In genomic region chr9:27126543-27126942, GRCm38 (mm10) we compare ENCODE assay signal across 22 mouse cellular contexts. TPM values are rescaled to one million over a fixed set of nuclear protein-coding genes. Genes with fewer than 3 reads are reported as not detected.
A peak's percentile ranks its signal among the peaks of the same experiment; 100 is the strongest.
DNase-seq lines count a peak whose midpoint lies in the region; ATAC-seq and TF ChIP-seq lines count a peak whose summit lies in the region.
"Had no signal": no experiment of that assay in that cellular context is flagged by ENCODE, and none has a peak within 500 bp of the region (broad histone marks: within the 10 kb centered on the region; RNA-seq: fewer than 3 reads in every experiment).

No protein-coding gene starts in this region.

- H3K36me3 ChIP-seq in heart, adult 2 months (ENCODE audit: control insufficient read depth, insufficient read depth, low read length) = peaks cover 4% of the 10 kb centered on the region
- H3K36me3 ChIP-seq in liver, embryonic 14.5 days (replicated peaks; ENCODE audit: control insufficient read depth, insufficient read depth, low read depth) = no peaks in the 10 kb centered on the region
- H3K36me3 ChIP-seq in liver, embryonic 11.5 days (ENCODE audit: control insufficient read depth, insufficient read depth, low read length) = no peaks in the 10 kb centered on the region
- H3K36me3 ChIP-seq in stomach, postnatal 0 days (ENCODE audit: control insufficient read depth, insufficient read depth, low read length) = no peaks in the 10 kb centered on the region
- no peaks in the 10 kb centered on the region for H3K36me3 ChIP-seq in neural tube, embryonic 15.5 days
- H3K36me3 ChIP-seq: G1E had no signal

- H3K9ac ChIP-seq in heart, adult 2 months (ENCODE audit: low read depth, low read length) = no peak overlapping the region
- H3K9ac ChIP-seq in liver, embryonic 14.5 days (replicated peaks) = no peak overlapping the region
- no peak overlapping the region for H3K9ac ChIP-seq in liver, embryonic 11.5 days (ENCODE audit: low read depth, low read length)
- H3K9ac ChIP-seq in stomach, postnatal 0 days (ENCODE audit: low read length) = no peak overlapping the region
- no peak overlapping the region for H3K9ac ChIP-seq in neural tube, embryonic 15.5 days (replicated peaks)
- H3K9ac ChIP-seq: embryonic facial prominence, embryonic 13.5 days had no signal

- H3K4me3 ChIP-seq in heart, adult 2 months = no peak overlapping the region
- no peak overlapping the region for H3K4me3 ChIP-seq in liver, embryonic 14.5 days (ENCODE audit: insufficient read depth in 1 of 2, low read depth in 2 of 2, low read length in 2 of 2)
- no peak overlapping the region for H3K4me3 ChIP-seq in liver, embryonic 11.5 days (ENCODE audit: low read depth, low read length)
- no peak overlapping the region for H3K4me3 ChIP-seq in stomach, postnatal 0 days (ENCODE audit: low read depth, low read length)
- H3K4me3 ChIP-seq in neural tube, embryonic 15.5 days (replicated peaks) = no peak overlapping the region
- H3K4me3 ChIP-seq: embryonic facial prominence, embryonic 13.5 days; heart, embryonic 10.5 days had no signal

- H3K79me2 ChIP-seq in heart, adult 2 months (replicated peaks; ENCODE audit: control insufficient read depth, insufficient read depth, low read length) = 0 out of 2 replicates have a peak, but pooled peaks cover 2% of the 10 kb centered on the region

- TF ChIP-seq EP300 in heart, adult 2 months (IDR thresholded peaks at IDR 0.05; ENCODE audit: insufficient read depth, low read depth, low read length) = no peak
- no peak for TF ChIP-seq EP300 in liver, embryonic 14.5 days (IDR thresholded peaks at IDR 0.05; ENCODE audit: low read depth)
- no peak for TF ChIP-seq EP300 in stomach, postnatal 0 days (optimal IDR thresholded peaks at IDR 0.05)

- H3K4me2 ChIP-seq in liver, embryonic 14.5 days (ENCODE audit: low read depth) = no peak overlapping the region
- H3K4me2 ChIP-seq in liver, embryonic 11.5 days = no peak overlapping the region
- no peak overlapping the region for H3K4me2 ChIP-seq in stomach, postnatal 0 days (replicated peaks; ENCODE audit: low read depth)
- no peak overlapping the region for H3K4me2 ChIP-seq in neural tube, embryonic 15.5 days
- H3K4me2 ChIP-seq: embryonic facial prominence, embryonic 13.5 days had no signal

- WGBS in heart, adult 2 months = 94% methylated on average over 6 of the region's 6 CpGs
- 73% methylated on average over 6 of the region's 6 CpGs for whole genome bisulfite sequencing in liver, embryonic 14.5 days (ENCODE audit: insufficient replicate concordance)
- WGBS in liver, embryonic 11.5 days = 84% methylated on average over 6 of the region's 6 CpGs
- WGBS in stomach, postnatal 0 days = 85% methylated on average over 6 of the region's 6 CpGs
- 94% methylated on average over 6 of the region's 6 CpGs for WGBS in neural tube, embryonic 15.5 days

- no peaks in the 10 kb centered on the region for H3K9me3 ChIP-seq in liver, embryonic 14.5 days (ENCODE audit: control insufficient read depth, low read length)
- no peaks in the 10 kb centered on the region for H3K9me3 ChIP-seq in liver, embryonic 11.5 days (ENCODE audit: control insufficient read depth, low read length)
- no peaks in the 10 kb centered on the region for H3K9me3 ChIP-seq in stomach, postnatal 0 days (ENCODE audit: control insufficient read depth, low read length)
- H3K9me3 ChIP-seq in neural tube, embryonic 15.5 days (replicated peaks) = no peaks in the 10 kb centered on the region
- H3K9me3 ChIP-seq: embryonic facial prominence, embryonic 13.5 days; G1E; heart, embryonic 10.5 days had no signal

- TF ChIP-seq POLR2A in heart, adult 2 months (IDR thresholded peaks at IDR 0.05; ENCODE audit: insufficient read depth, low read depth, low read length) = no peak

- intact Hi-C loops in heart, adult 2 months (cut with DNase I) = no loop called here

- DNase-seq in heart, adult 2 months = no peak
- no peak for DNase-seq in heart, adult 9 months (ENCODE audit: low spot score in 2 of 2)
- DNase-seq in liver, embryonic 14.5 days (ENCODE audit: low read depth in 3 of 3, low spot score in 3 of 3) = no peak
- DNase-seq in liver, embryonic 11.5 days (ENCODE audit: low spot score) = no peak
- DNase-seq in right cerebral cortex, postnatal 4 days = peak; percentile 34
- DNase-seq in right cerebral cortex, adult 18-20 months = no peak
- DNase-seq in stomach, postnatal 0 days (ENCODE audit: low spot score) = no peak
- DNase-seq: adrenal gland, adult 8-10 months; B cell, adult 2 months; cerebellum, adult 9-10 months; gastrocnemius, postnatal 10 days; kidney, adult 2 months; layer of hippocampus, postnatal 36 days; left cerebral cortex, postnatal 4 days; lung, postnatal 14 days; thymus, adult 2 months had no signal

- ATAC-seq in liver, embryonic 14.5 days (ENCODE audit: insufficient read depth) = no peak
- no peak for ATAC-seq in liver, embryonic 11.5 days (replicated peaks; ENCODE audit: low FRiP score)
- no peak for ATAC-seq in stomach, postnatal 0 days (ENCODE audit: low FRiP score, low TSS enrichment)
- no peak for ATAC-seq in neural tube, embryonic 15.5 days (ENCODE audit: low FRiP score)
- ATAC-seq: hindbrain, embryonic 16.5 days had no signal

- H3K27me3 ChIP-seq in heart, adult 2 months (ENCODE audit: control insufficient read depth, insufficient read depth, low read length) = no peaks in the 10 kb centered on the region
- H3K27me3 ChIP-seq in liver, embryonic 14.5 days (ENCODE audit: control insufficient read depth, insufficient read depth, low read length) = no peaks in the 10 kb centered on the region
- H3K27me3 ChIP-seq in liver, embryonic 11.5 days (replicated peaks; ENCODE audit: control insufficient read depth, insufficient read depth, low read length) = no peaks in the 10 kb centered on the region
- H3K27me3 ChIP-seq in stomach, postnatal 0 days (ENCODE audit: control insufficient read depth, insufficient read depth, low read length) = no peaks in the 10 kb centered on the region
- H3K27me3 ChIP-seq in neural tube, embryonic 15.5 days (replicated peaks) = no peaks in the 10 kb centered on the region
- H3K27me3 ChIP-seq: embryonic facial prominence, embryonic 13.5 days had no signal

- peak; percentile 54 for TF ChIP-seq CTCF in heart, adult 2 months (IDR thresholded peaks at IDR 0.05)
- TF ChIP-seq CTCF in liver, embryonic 14.5 days (IDR thresholded peaks at IDR 0.05; ENCODE audit: low read depth) = 0 out of 2 replicates have a peak, but pooled peaks have one; percentile 13
- peak; percentile 42 for TF ChIP-seq CTCF in stomach, postnatal 0 days (IDR thresholded peaks at IDR 0.05; ENCODE audit: low read depth)

- peak overlapping the region; percentile 36; the same call in 1 of the 2 replicates for H3K27ac ChIP-seq in heart, adult 2 months
- H3K27ac ChIP-seq in liver, embryonic 14.5 days = no peak overlapping the region
- no peak overlapping the region for H3K27ac ChIP-seq in liver, embryonic 11.5 days (ENCODE audit: low read depth, low read length)
- H3K27ac ChIP-seq in stomach, postnatal 0 days (replicated peaks) = no peak overlapping the region
- H3K27ac ChIP-seq in neural tube, embryonic 15.5 days (replicated peaks) = no peak overlapping the region
- H3K27ac ChIP-seq: embryonic facial prominence, embryonic 13.5 days; heart, embryonic 10.5 days had no signal

- peaks cover 7% of the 10 kb centered on the region for H3K4me1 ChIP-seq in heart, adult 2 months (ENCODE audit: control insufficient read depth, insufficient read depth, low read length)
- H3K4me1 ChIP-seq in liver, embryonic 14.5 days (replicated peaks; ENCODE audit: control insufficient read depth in 2 of 2, insufficient read depth in 2 of 2, low read length in 1 of 2) = no peaks in the 10 kb centered on the region
- no peaks in the 10 kb centered on the region for H3K4me1 ChIP-seq in liver, embryonic 11.5 days (replicated peaks; ENCODE audit: control insufficient read depth, insufficient read depth, low read length)
- H3K4me1 ChIP-seq in stomach, postnatal 0 days (replicated peaks; ENCODE audit: control insufficient read depth, insufficient read depth) = no peaks in the 10 kb centered on the region
- peaks cover 19% of the 10 kb centered on the region for H3K4me1 ChIP-seq in neural tube, embryonic 15.5 days
- H3K4me1 ChIP-seq: embryonic facial prominence, embryonic 13.5 days had no signal

RNA-seq across cellular contexts. Expression of gene Jam3, which starts 28.7 kb away (rescaled TPM):
- total RNA-seq in heart, adult 2 months (2021) = 10 to 100 TPM; 14.1 to 14.2 TPM
- 18.9 and 30.5 TPM in 2 replicates for polyA plus RNA-seq in heart, adult 2 months (2012; rRNA removed)
- 1.4 and 1.7 TPM in 2 replicates for polyA plus RNA-seq in liver, embryonic 14.5 days (2012; rRNA removed)
- polyA plus RNA-seq in liver, embryonic 14.5 days (2014; fragmentation: Nextera tagmentation; extraction: Ambion mirVana) = 2.1 and 2.3 TPM in 2 replicates
- 26.3 and 31.6 TPM in 2 replicates for polyA plus RNA-seq in liver, embryonic 11.5 days (2014; fragmentation: Nextera tagmentation; extraction: Ambion mirVana)
- polyA plus RNA-seq in stomach, postnatal 0 days (2015; fragmentation: Nextera tagmentation; extraction: Ambion mirVana) = 28.8 and 30.8 TPM in 2 replicates
- polyA plus RNA-seq in neural tube, embryonic 15.5 days (2015; fragmentation: Nextera tagmentation; extraction: Ambion mirVana) = 42.3 and 45.0 TPM in 2 replicates
- total RNA-seq: G1E; megakaryocyte-erythroid progenitor cell, adult 5-6 weeks had no signal
- polyA plus RNA-seq: G1E had no signal
